Mouse (Mus musculus) spleen, adult 2 months (tissue): ENCODE measurements at regions not wholly inside any gene's neighbourhood (a gene's known extent, or its start where the extent isn't known, plus 50 kb on each side); places are given as distances from the start of the nearest gene placed in this dataset.

ENCODE experiments used
- DNase-seq, 2 experiments: peaks; one replicate each; pipeline versions ENCODE4 v3.0.0 to v3.0.0-alpha.2; 2012 to 2021; ENCODE audit warnings: low spot score in 2 of 2, low read depth in 1 of 2
- H3K27ac ChIP-seq: fragments of 200-500 bp; 2 replicates; pipeline ENCODE4 v1.5.1; 2012; ENCODE audit warnings: low read length, inconsistent platforms; ENCODE audit not compliant: insufficient read depth
- H3K27me3 ChIP-seq: fragments of 200-500 bp; 2 replicates; pipeline ENCODE4 v1.6.1; 2012; ENCODE audit warnings: mild to moderate bottlenecking, moderate library complexity, low read length, inconsistent platforms; ENCODE audit not compliant: control insufficient read depth, insufficient read depth
- H3K36me3 ChIP-seq: fragments of 200-500 bp; 2 replicates; pipeline ENCODE4 v1.6.1; 2012; ENCODE audit warnings: mild to moderate bottlenecking, low read length, inconsistent platforms; ENCODE audit not compliant: control insufficient read depth, insufficient read depth
- H3K4me1 ChIP-seq: fragments of 200-500 bp; 2 replicates; pipeline ENCODE4 v1.6.1; 2011; ENCODE audit warnings: inconsistent platforms; ENCODE audit not compliant: control insufficient read depth, insufficient read depth, insufficient read length
- H3K4me3 ChIP-seq: fragments of 200-500 bp; 2 replicates; pipeline ENCODE4 v1.5.1; 2011; ENCODE audit warnings: mild to moderate bottlenecking, inconsistent platforms; ENCODE audit not compliant: insufficient read depth, insufficient read length; ENCODE audit errors: extremely low read depth
- CTCF ChIP-seq: fragments of 200-500 bp; IDR thresholded peaks from 2 replicates; pipeline ENCODE4 v1.5.1; 2011; ENCODE audit warnings: mild to moderate bottlenecking, inconsistent platforms; ENCODE audit not compliant: insufficient read depth, insufficient read length, insufficient replicate concordance; ENCODE audit errors: extremely low read depth
- POLR2A ChIP-seq: fragments of 200-500 bp; IDR thresholded peaks from 2 replicates; pipeline ENCODE4 v1.6.1; 2011; ENCODE audit warnings: low read depth, low read length, inconsistent platforms
- WGBS: fragments of 180-500 bp; shearing (Covaris S2); methylation state at CpG from one replicate; pipeline ENCODE4 v1.1.7; 2018; 5-methylcytosine and 5-hydroxymethylcytosine counted together

- DNase-seq, result no peak
- no peaks in the 10 kb centered on the region for H3K36me3 ChIP-seq
- TF ChIP-seq POLR2A, result no peak
- no peak for TF ChIP-seq CTCF
- no peak overlapping the region for H3K27ac ChIP-seq
- H3K4me1 ChIP-seq, result no peaks in the 10 kb centered on the region
- no peak overlapping the region for H3K4me3 ChIP-seq
- 85% methylated on average over 6 of the region's 6 CpGs for WGBS
- no peaks in the 10 kb centered on the region for H3K27me3 ChIP-seq
These were observed 51.2 kb upstream of the Tln2 start for GRCm38 (mm10) chr9:67610696-67611095.

- H3K4me1 ChIP-seq, result no peaks in the 10 kb centered on the region
- no peak overlapping the region for H3K27ac ChIP-seq
- TF ChIP-seq CTCF, result no peak
- TF ChIP-seq POLR2A, result no peak
- H3K4me3 ChIP-seq, result no peak overlapping the region
- no peaks in the 10 kb centered on the region for H3K27me3 ChIP-seq
- H3K36me3 ChIP-seq, result no peaks in the 10 kb centered on the region
- DNase-seq, result no peak
- WGBS, result 88% methylated on average over 6 of the region's 6 CpGs
These were observed 52.2 kb upstream of the Tln2 start for GRCm38 (mm10) chr9:67611676-67612075.

GRCm38 (mm10) chr9:67612101-67612500, 52.6 kb upstream of the Tln2 start:
- TF ChIP-seq POLR2A (no peak), CTCF (no peak)
- H3K27me3 ChIP-seq, result no peaks in the 10 kb centered on the region

GRCm38 (mm10) chr9:67614068-67614727, 54.7 kb upstream of the Tln2 start:
- no peak overlapping the region for H3K27ac ChIP-seq
- H3K36me3 ChIP-seq, result no peaks in the 10 kb centered on the region
- H3K27me3 ChIP-seq, result no peaks in the 10 kb centered on the region
- TF ChIP-seq CTCF, result no peak
- TF ChIP-seq POLR2A, result no peak
- no peak overlapping the region for H3K4me3 ChIP-seq
- no peak for DNase-seq
- WGBS, result 91% methylated on average over 2 of the region's 2 CpGs
- H3K4me1 ChIP-seq, result no peaks in the 10 kb centered on the region

More at GRCm38 (mm10) chr9:67612101-67612500, 52.6 kb upstream of the Tln2 start:
- H3K36me3 ChIP-seq, result no peaks in the 10 kb centered on the region
- no peak for DNase-seq
- no peak overlapping the region for H3K4me3 ChIP-seq
- no peaks in the 10 kb centered on the region for H3K4me1 ChIP-seq
- no peak overlapping the region for H3K27ac ChIP-seq
- WGBS, result 87% methylated on average over 2 of the region's 2 CpGs

GRCm38 (mm10) chr9:67616207-67616606, 56.7 kb upstream of the Tln2 start:
- Histone ChIP-seq H3K27ac (no peak overlapping the region), H3K4me1 (no peaks in the 10 kb centered on the region), H3K4me3 (no peak overlapping the region), H3K27me3 (no peaks in the 10 kb centered on the region), H3K36me3 (no peaks in the 10 kb centered on the region)
- no peak for DNase-seq
- WGBS, result 86% methylated on average over 2 of the region's 2 CpGs
- no peak for TF ChIP-seq CTCF
- TF ChIP-seq POLR2A, result no peak

GRCm38 (mm10) chr9:67617341-67618217, 58.1 kb upstream of the Tln2 start:
- no peaks in the 10 kb centered on the region for H3K27me3 ChIP-seq
- H3K36me3 ChIP-seq, result no peaks in the 10 kb centered on the region
- H3K27ac ChIP-seq, result no peak overlapping the region
- no peaks in the 10 kb centered on the region for H3K4me1 ChIP-seq
- H3K4me3 ChIP-seq, result no peak overlapping the region
- DNase-seq, result no peak
- 79% methylated on average over 14 of the region's 14 CpGs for WGBS
- TF ChIP-seq POLR2A (no peak), CTCF (no peak)

- Histone ChIP-seq H3K27me3 (no peaks in the 10 kb centered on the region), H3K4me3 (no peak overlapping the region), H3K27ac (no peak overlapping the region), H3K4me1 (no peaks in the 10 kb centered on the region), H3K36me3 (no peaks in the 10 kb centered on the region)
- no peak for DNase-seq
- TF ChIP-seq POLR2A (no peak), CTCF (no peak)
- 58% methylated on average over 3 of the region's 3 CpGs for WGBS
These were observed 61.4 kb upstream of the Tln2 start for GRCm38 (mm10) chr9:67620945-67621344.
